9 mouse cellular contexts compared by ENCODE assay signal in genomic region chr4:120746552-120747150, GRCm38 (mm10). TPM values are rescaled to one million over a fixed set of nuclear protein-coding genes. Genes with fewer than 3 reads are reported as not detected.
A peak's percentile ranks its signal among the peaks of the same experiment; 100 is the strongest.
DNase-seq lines count a peak whose midpoint lies in the region; ATAC-seq and TF ChIP-seq lines count a peak whose summit lies in the region.
"Had no signal": no experiment of that assay in that cellular context is flagged by ENCODE, and none has a peak within 500 bp of the region (broad histone marks: within the 10 kb centered on the region; RNA-seq: fewer than 3 reads in every experiment).

No protein-coding gene starts in this region.

- no peak overlapping the region for H3K9ac ChIP-seq in liver, embryonic 15.5 days
- peak overlapping the region; percentile 68 for H3K9ac ChIP-seq in stomach, postnatal 0 days (ENCODE audit: low read length)

- peak overlapping the region; percentile 21; the same call in 1 of the 2 replicates for H3K4me3 ChIP-seq in spleen, adult 2 months (ENCODE audit: extremely low read depth, insufficient read depth, insufficient read length)
- peak overlapping the region; percentile 53 for H3K4me3 ChIP-seq in liver, embryonic 15.5 days (replicated peaks)
- H3K4me3 ChIP-seq in stomach, postnatal 0 days (ENCODE audit: low read depth, low read length) = peak overlapping the region; percentile 65

- DNase-seq in cerebellum, adult 11-12 months = peak; percentile 30
- DNase-seq in cerebellum, adult 9-10 months = no peak
- no peak for DNase-seq in spleen, adult 2 months (ENCODE audit: low read depth in 1 of 2, low spot score in 2 of 2)
- DNase-seq in spleen, postnatal 36 days (ENCODE audit: low spot score in 2 of 2) = no peak
- peak; percentile 16 to 44 for DNase-seq in heart, postnatal 36 days
- no peak for DNase-seq in stomach, postnatal 0 days (ENCODE audit: low spot score)
- no peak for DNase-seq in frontal cortex, postnatal 25 days (ENCODE audit: low spot score in 2 of 2)

- TF ChIP-seq CTCF in spleen, adult 2 months (IDR thresholded peaks at IDR 0.05; ENCODE audit: extremely low read depth, insufficient read depth, insufficient read length, insufficient replicate concordance) = no peak
- TF ChIP-seq CTCF in stomach, postnatal 0 days (IDR thresholded peaks at IDR 0.05; ENCODE audit: low read depth) = no peak

- H3K4me2 ChIP-seq in liver, embryonic 15.5 days = peak overlapping the region; percentile 78
- H3K4me2 ChIP-seq in stomach, postnatal 0 days (replicated peaks; ENCODE audit: low read depth) = peak overlapping the region; percentile 98

- peaks cover 22% of the 10 kb centered on the region for H3K27me3 ChIP-seq in spleen, adult 2 months (ENCODE audit: control insufficient read depth, insufficient read depth, low read length)
- peaks cover 100% of the 10 kb centered on the region for H3K27me3 ChIP-seq in liver, embryonic 15.5 days
- H3K27me3 ChIP-seq in stomach, postnatal 0 days (ENCODE audit: control insufficient read depth, insufficient read depth, low read length) = no peaks in the 10 kb centered on the region

- intact Hi-C loops in heart, postnatal 36 days (cut with DNase I) = no loop called here

- H3K27ac ChIP-seq in spleen, adult 2 months (ENCODE audit: insufficient read depth, low read length) = no peak overlapping the region
- H3K27ac ChIP-seq in liver, embryonic 15.5 days (replicated peaks) = no peak overlapping the region
- H3K27ac ChIP-seq in stomach, postnatal 0 days (replicated peaks) = peak overlapping the region; percentile 76

- no peak for TF ChIP-seq EP300 in stomach, postnatal 0 days (optimal IDR thresholded peaks at IDR 0.05)

- WGBS in spleen, adult 2 months = 14% methylated on average over 34 of the region's 53 CpGs
- 6% methylated on average over 46 of the region's 53 CpGs for WGBS in liver, embryonic 15.5 days (ENCODE audit: insufficient replicate concordance)
- WGBS in stomach, postnatal 0 days = 7% methylated on average over 34 of the region's 53 CpGs

- no peaks in the 10 kb centered on the region for H3K36me3 ChIP-seq in spleen, adult 2 months (ENCODE audit: control insufficient read depth, insufficient read depth, low read length)
- no peaks in the 10 kb centered on the region for H3K36me3 ChIP-seq in liver, embryonic 15.5 days (replicated peaks)
- H3K36me3 ChIP-seq in stomach, postnatal 0 days (ENCODE audit: control insufficient read depth, insufficient read depth, low read length) = no peaks in the 10 kb centered on the region

- no peak for TF ChIP-seq POLR2A in spleen, adult 2 months (IDR thresholded peaks at IDR 0.05; ENCODE audit: low read depth, low read length)

- no peaks in the 10 kb centered on the region for H3K9me3 ChIP-seq in liver, embryonic 15.5 days (replicated peaks)
- H3K9me3 ChIP-seq in stomach, postnatal 0 days (ENCODE audit: control insufficient read depth, low read length) = no peaks in the 10 kb centered on the region

- no peaks in the 10 kb centered on the region; the same call in 1 of the 2 replicates for H3K4me1 ChIP-seq in spleen, adult 2 months (ENCODE audit: control insufficient read depth, insufficient read depth, insufficient read length)
- peaks cover 12% of the 10 kb centered on the region for H3K4me1 ChIP-seq in liver, embryonic 15.5 days (replicated peaks)
- no peaks in the 10 kb centered on the region for H3K4me1 ChIP-seq in stomach, postnatal 0 days (replicated peaks; ENCODE audit: control insufficient read depth, insufficient read depth)

- ATAC-seq in liver, embryonic 15.5 days (ENCODE audit: insufficient read depth) = no peak
- peak; percentile 52 for ATAC-seq in stomach, postnatal 0 days (ENCODE audit: low FRiP score, low TSS enrichment)

RNA-seq across cellular contexts. Expression of gene Kcnq4, which starts 1.8 kb away (rescaled TPM):
- 0.65 and 0.98 TPM in 2 replicates for polyA plus RNA-seq in spleen, adult 2 months (2012; rRNA removed)
- 1 to 10 TPM; 2.4 to 2.6 TPM for total RNA-seq in heart, postnatal 36 days (2021)
- 0.13 TPM in 2 replicates for polyA plus RNA-seq in liver, embryonic 15.5 days (2015; fragmentation: Nextera tagmentation; extraction: Ambion mirVana)
- polyA plus RNA-seq in stomach, postnatal 0 days (2015; fragmentation: Nextera tagmentation; extraction: Ambion mirVana) = 2.2 and 2.7 TPM in 2 replicates
- total RNA-seq: common myeloid progenitor, adult 5-6 weeks had no signal

Comparison
In these comparisons a context has a peak if more than half of its experiments do, and no peak if none do; other contexts are left out.
1. DNase-seq: peak in cerebellum, adult 11-12 months (single experiment) and heart, postnatal 36 days (2 of 2); none in cerebellum, adult 9-10 months (single experiment), spleen, adult 2 months (0 of 2), spleen, postnatal 36 days (0 of 2), stomach, postnatal 0 days (single experiment) and frontal cortex, postnatal 25 days (0 of 2).
2. Peak in every context shown above with its lines, with median percentiles within 50 percentile points of each other: H3K4me3 ChIP-seq.